Comparison of ENCODE assay signal across 10 mouse cellular contexts in the genomic region with DNA sequence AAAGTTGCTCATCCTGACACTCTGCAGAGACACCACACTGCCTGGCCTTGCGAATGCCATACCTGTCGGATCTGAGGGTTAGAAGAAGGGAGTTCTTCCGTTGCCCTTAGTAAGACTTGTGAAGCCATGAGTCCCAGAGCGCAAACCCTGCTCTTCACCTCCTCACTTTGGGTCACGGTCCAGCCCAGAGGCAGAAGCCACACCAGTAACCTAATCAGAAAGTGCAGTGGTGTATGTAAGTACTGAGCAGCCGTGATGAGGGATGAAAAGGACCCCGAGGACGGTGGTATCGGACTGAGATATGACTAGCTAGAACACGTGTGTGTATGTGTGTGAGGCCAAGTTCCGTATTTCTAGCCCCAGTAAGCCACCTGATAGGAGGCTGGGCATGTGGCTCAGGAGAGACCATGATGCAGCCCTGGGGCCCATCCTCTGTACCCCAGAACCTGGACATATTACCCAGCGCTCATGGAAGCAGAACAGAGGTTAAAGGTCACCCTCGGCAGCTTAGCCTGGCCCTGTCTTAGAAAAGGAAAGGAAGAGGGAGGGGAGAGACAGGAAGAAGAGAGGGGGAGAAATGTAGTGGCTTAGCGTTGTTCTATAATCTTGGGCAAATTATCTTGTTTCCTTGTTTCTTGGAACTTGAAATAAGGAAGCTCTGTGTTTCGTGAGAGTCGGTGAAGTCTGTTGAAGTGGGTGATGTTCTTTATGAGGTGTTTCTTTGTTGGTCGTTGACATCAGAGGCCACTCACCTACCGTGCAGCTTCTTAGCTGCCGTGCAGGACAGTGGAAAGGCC. TPM values are rescaled to one million over a fixed set of nuclear protein-coding genes. Genes with fewer than 3 reads are reported as not detected.
DNase-seq lines count a peak whose midpoint lies in the region; ATAC-seq and TF ChIP-seq lines count a peak whose summit lies in the region.
"Had no signal": no experiment of that assay in that cellular context is flagged by ENCODE, and none has a peak within 500 bp of the region (broad histone marks: within the 10 kb centered on the region; RNA-seq: fewer than 3 reads in every experiment).

No protein-coding gene starts in this region.

- H3K4me1 ChIP-seq in kidney, embryonic 14.5 days (ENCODE audit: control insufficient read depth, insufficient read depth, low read length): peaks cover 30% of the 10 kb centered on the region
- peaks cover 10% of the 10 kb centered on the region for H3K4me1 ChIP-seq in bone marrow, adult 2 months (ENCODE audit: control insufficient read depth, insufficient read depth, low read length)
- H3K4me1 ChIP-seq in embryonic facial prominence, embryonic 12.5 days: peaks cover 18% of the 10 kb centered on the region
- peaks cover 59% of the 10 kb centered on the region for H3K4me1 ChIP-seq in liver, embryonic 16.5 days (ENCODE audit: control insufficient read depth, low read depth, low read length)

- H3K27me3 ChIP-seq in kidney, embryonic 14.5 days (ENCODE audit: control insufficient read depth, insufficient read depth, low read length): no peaks in the 10 kb centered on the region
- H3K27me3 ChIP-seq in embryonic facial prominence, embryonic 12.5 days: no peaks in the 10 kb centered on the region
- no peaks in the 10 kb centered on the region for H3K27me3 ChIP-seq in liver, embryonic 16.5 days (ENCODE audit: control insufficient read depth, insufficient read depth, low read depth, low read length)

- no peak overlapping the region for H3K4me2 ChIP-seq in kidney, embryonic 14.5 days (replicated peaks; ENCODE audit: low read depth, low read length)
- no peak overlapping the region for H3K4me2 ChIP-seq in embryonic facial prominence, embryonic 12.5 days (replicated peaks)
- H3K4me2 ChIP-seq in liver, embryonic 16.5 days (ENCODE audit: low read depth, low read length): peak overlapping the region; percentile 54

- TF ChIP-seq POLR2A in bone marrow, adult 2 months (IDR thresholded peaks at IDR 0.05; ENCODE audit: borderline replicate concordance, control insufficient read depth, low read depth, low read length): no peak

- WGBS in kidney, embryonic 14.5 days: 55% methylated on average over 19 of the region's 19 CpGs
- WGBS in bone marrow, adult 2 months: 27% methylated on average over 19 of the region's 19 CpGs
- WGBS in embryonic facial prominence, embryonic 12.5 days: 68% methylated on average over 19 of the region's 19 CpGs
- 36% methylated on average over 19 of the region's 19 CpGs for WGBS in liver, embryonic 16.5 days (ENCODE audit: insufficient replicate concordance)

- no peak for DNase-seq in kidney, postnatal 25 days
- DNase-seq in layer of hippocampus, adult 2 months (ENCODE audit: low spot score in 2 of 2): no peak
- no peak for DNase-seq in adrenal gland, postnatal 36 days
- DNase-seq: adrenal gland, postnatal 14 days; cerebellum, adult 9-10 months; right cerebral cortex, postnatal 14 days had no signal

- H3K9me3 ChIP-seq in kidney, embryonic 14.5 days (ENCODE audit: control insufficient read depth, low read length): no peaks in the 10 kb centered on the region
- H3K9me3 ChIP-seq in embryonic facial prominence, embryonic 12.5 days: no peaks in the 10 kb centered on the region
- no peaks in the 10 kb centered on the region for H3K9me3 ChIP-seq in liver, embryonic 16.5 days (replicated peaks; ENCODE audit: control insufficient read depth, low read length)

- peaks cover 13% of the 10 kb centered on the region; the same call in 1 of the 2 replicates for H3K36me3 ChIP-seq in kidney, embryonic 14.5 days (ENCODE audit: control insufficient read depth, insufficient read depth, low read length)
- H3K36me3 ChIP-seq in embryonic facial prominence, embryonic 12.5 days: peaks cover 30% of the 10 kb centered on the region
- peaks cover 5% of the 10 kb centered on the region; the same call in 1 of the 2 replicates for H3K36me3 ChIP-seq in liver, embryonic 16.5 days (ENCODE audit: control insufficient read depth, insufficient read depth)

- TF ChIP-seq CTCF in bone marrow, adult 2 months (IDR thresholded peaks at IDR 0.05; ENCODE audit: control insufficient read depth, insufficient read depth, low read length): no peak
- TF ChIP-seq CTCF in layer of hippocampus, adult 2 months (conservative IDR thresholded peaks at IDR 0.05): no peak

- ATAC-seq in kidney, embryonic 14.5 days (ENCODE audit: low FRiP score, low TSS enrichment): no peak
- ATAC-seq in embryonic facial prominence, embryonic 12.5 days (ENCODE audit: insufficient number of reproducible peaks, insufficient read depth, low FRiP score, low TSS enrichment): no peak
- ATAC-seq in liver, embryonic 16.5 days (ENCODE audit: low read depth): peak; percentile 17

- H3K4me3 ChIP-seq in kidney, embryonic 14.5 days (ENCODE audit: low read length): no peak overlapping the region
- peak overlapping the region; percentile 58 for H3K4me3 ChIP-seq in bone marrow, adult 2 months (replicated peaks; ENCODE audit: control insufficient read depth, low read depth, low read length)
- H3K4me3 ChIP-seq in embryonic facial prominence, embryonic 12.5 days: no peak overlapping the region
- H3K4me3 ChIP-seq in liver, embryonic 16.5 days (ENCODE audit: low read depth, low read length): peak overlapping the region; percentile 42
- H3K4me3 ChIP-seq in layer of hippocampus, adult 2 months: no peak overlapping the region

- no peak overlapping the region for H3K9ac ChIP-seq in kidney, embryonic 14.5 days (ENCODE audit: low read depth, low read length)
- no peak overlapping the region for H3K9ac ChIP-seq in embryonic facial prominence, embryonic 12.5 days
- H3K9ac ChIP-seq in liver, embryonic 16.5 days (ENCODE audit: low read depth, low read length): peak overlapping the region; percentile 54

- peak overlapping the region; percentile 4 for H3K27ac ChIP-seq in kidney, embryonic 14.5 days (ENCODE audit: low read depth, low read length)
- H3K27ac ChIP-seq in bone marrow, adult 2 months (ENCODE audit: control insufficient read depth, insufficient read depth, low read depth, low read length, poor library complexity): peak overlapping the region; percentile 87
- H3K27ac ChIP-seq in embryonic facial prominence, embryonic 12.5 days: 0 out of 2 replicates have a peak overlapping the region, but pooled peaks have one; percentile 25
- peak overlapping the region; percentile 96 for H3K27ac ChIP-seq in liver, embryonic 16.5 days (ENCODE audit: low read length)
- no peak overlapping the region for H3K27ac ChIP-seq in layer of hippocampus, adult 2 months

RNA-seq across cellular contexts. Expression of gene Gan, which starts 43.5 kb away (rescaled TPM):
- 2.7 and 3.1 TPM in 2 replicates for polyA plus RNA-seq in kidney, embryonic 14.5 days (2014; fragmentation: Nextera tagmentation; extraction: Ambion mirVana)
- 2.9 and 3.1 TPM in 2 replicates for polyA plus RNA-seq in bone marrow, adult 2 months (2011; ENCODE audit: insufficient read depth, insufficient read length, low replicate concordance, missing spikeins)
- polyA plus RNA-seq in embryonic facial prominence, embryonic 12.5 days (2016; fragmentation: Nextera tagmentation; extraction: Ambion mirVana): 3.4 and 3.5 TPM in 2 replicates
- polyA plus RNA-seq in liver, embryonic 16.5 days (2015; fragmentation: Nextera tagmentation; extraction: Ambion mirVana): 0.58 and 0.63 TPM in 2 replicates
- 10 to 100 TPM; 16.6 to 17.6 TPM for total RNA-seq in layer of hippocampus, adult 2 months (2021)
- total RNA-seq in adrenal gland, postnatal 36 days (2021): 10 to 100 TPM; 11.4 to 13.0 TPM

RNA-seq across cellular contexts. Expression of gene Cmip, which starts 55.4 kb away (rescaled TPM):
- polyA plus RNA-seq in kidney, embryonic 14.5 days (2014; fragmentation: Nextera tagmentation; extraction: Ambion mirVana): 22.9 and 23.7 TPM in 2 replicates
- 11.5 and 16.2 TPM in 2 replicates for polyA plus RNA-seq in bone marrow, adult 2 months (2011; ENCODE audit: insufficient read depth, insufficient read length, low replicate concordance, missing spikeins)
- polyA plus RNA-seq in embryonic facial prominence, embryonic 12.5 days (2016; fragmentation: Nextera tagmentation; extraction: Ambion mirVana): 16.8 and 27.4 TPM in 2 replicates
- 8.4 and 9.1 TPM in 2 replicates for polyA plus RNA-seq in liver, embryonic 16.5 days (2015; fragmentation: Nextera tagmentation; extraction: Ambion mirVana)
- 100 to 1,000 TPM; 269 to 286 TPM for total RNA-seq in layer of hippocampus, adult 2 months (2021)
- total RNA-seq in adrenal gland, postnatal 36 days (2021): 100 to 1,000 TPM; 122 to 129 TPM

Comparison
In these comparisons a context has a peak if more than half of its experiments do, and no peak if none do; other contexts are left out.
1. H3K4me3 ChIP-seq: peak in bone marrow, adult 2 months (single experiment) and liver, embryonic 16.5 days (single experiment); none in kidney, embryonic 14.5 days (single experiment), embryonic facial prominence, embryonic 12.5 days (single experiment) and layer of hippocampus, adult 2 months (single experiment).